Mouse (Mus musculus): ENCODE results near the gene Olfr1467.

Gene Olfr1467

GRCm38 (mm10) chr19:13361936-13362335 is at the start of gene Olfr1467:
TSS of gene Olfr1467 (plus strand) at chr19:13362236.
- DNase-seq = no peak

- no peak for DNase-seq
Measured at GRCm38 (mm10) chr19:13315441-13315840, 46.6 kb upstream of the Olfr1467 start, which contains the start of gene Olfr1465. TSS of gene Olfr1465 (minus strand) at chr19:13315541.

GRCm38 (mm10) chr19:13338562-13338961 is 23.5 kb upstream of the Olfr1467 start, which contains the start of gene Olfr1466:
TSS of gene Olfr1466 (plus strand) at chr19:13338862.
- DNase-seq = no peak

- no peak for DNase-seq
Measured at GRCm38 (mm10) chr19:13407549-13407948, 45.5 kb downstream of the Olfr1467 start, which contains the start of gene Olfr1469. TSS of gene Olfr1469 (plus strand) at chr19:13407849.
